Mouse (Mus musculus) mouse trophoblast stem cell (cell line): ENCODE results near the gene Myadm.
"Not testable (repeated sequence)": the region's sequence is repeated elsewhere in the genome, so short reads cannot be mapped to it uniquely, and the experiment has no call there.

Experiments used
- in situ Hi-C, 2 experiments: fragments of 300-500 bp; cut with MseI, MboI; formaldehyde crosslinking; loops; 2 replicates in 1 of 2; 3 replicates in 1 of 2; pipeline ENCODE4 v1.15.1; 2025

Gene Myadm

GRCm38 (mm10) chr7:3290257-3291033, 1.6 kb downstream of the Myadm start:
- in situ Hi-C loops, result no loop called here

- in situ Hi-C loops, result no loop called here
Measured at GRCm38 (mm10) chr7:3291197-3291596, 2.3 kb downstream of the Myadm start.

- in situ Hi-C loops, result no loop called here
Measured at GRCm38 (mm10) chr7:3291764-3292163, 2.9 kb downstream of the Myadm start.

- in situ Hi-C loops, result not testable (repeated sequence)
Measured at GRCm38 (mm10) chr7:3292271-3292670, 3.4 kb downstream of the Myadm start.

GRCm38 (mm10) chr7:3292791-3293190, 3.9 kb downstream of the Myadm start:
- in situ Hi-C loops, result no loop called here

- in situ Hi-C loops, result no loop called here
Measured at GRCm38 (mm10) chr7:3294794-3295193, 5.9 kb downstream of the Myadm start.

- in situ Hi-C loops, result no loop called here
Measured at GRCm38 (mm10) chr7:3295321-3296110, 6.6 kb downstream of the Myadm start.

- in situ Hi-C loops, result no loop called here
Measured at GRCm38 (mm10) chr7:3296711-3297110, 7.8 kb downstream of the Myadm start.

GRCm38 (mm10) chr7:3299941-3300617, 11.2 kb downstream of the Myadm start:
- in situ Hi-C loops, result no loop called here

GRCm38 (mm10) chr7:3300891-3301627, 12.2 kb downstream of the Myadm start:
- in situ Hi-C loops, result no loop called here

GRCm38 (mm10) chr7:3301628-3302555, 13.0 kb downstream of the Myadm start:
- in situ Hi-C loops, result no loop called here

- in situ Hi-C loops, result no loop called here
Measured at GRCm38 (mm10) chr7:3302556-3303275, 13.8 kb downstream of the Myadm start.

GRCm38 (mm10) chr7:3303276-3303781, 14.4 kb downstream of the Myadm start:
- in situ Hi-C loops, result no loop called here

GRCm38 (mm10) chr7:3303789-3304188, 14.9 kb downstream of the Myadm start:
- in situ Hi-C loops, result no loop called here

- in situ Hi-C loops, result no loop called here
Measured at GRCm38 (mm10) chr7:3304298-3304697, 15.4 kb downstream of the Myadm start.

GRCm38 (mm10) chr7:3306400-3306799, 17.5 kb downstream of the Myadm start:
- in situ Hi-C loops, result no loop called here

GRCm38 (mm10) chr7:3308646-3309045, 19.8 kb downstream of the Myadm start:
- in situ Hi-C loops, result no loop called here

- in situ Hi-C loops, result no loop called here
Measured at GRCm38 (mm10) chr7:3310233-3310632, 21.4 kb downstream of the Myadm start.

GRCm38 (mm10) chr7:3313571-3313970, 24.7 kb downstream of the Myadm start:
- in situ Hi-C loops, result no loop called here

- in situ Hi-C loops, result no loop called here
Measured at GRCm38 (mm10) chr7:3314121-3314520, 25.2 kb downstream of the Myadm start.
